Mouse (Mus musculus) megakaryocyte, adult 5-6 weeks (primary cell): Measurements from ENCODE around the gene Gm21497. TPM values are rescaled to one million over a fixed set of nuclear protein-coding genes. Genes with fewer than 3 reads are reported as not detected.
"Not testable (repeated sequence)": the region's sequence is repeated elsewhere in the genome, so short reads cannot be mapped to it uniquely, and the experiment has no call there.

Experiments used
- ATAC-seq: 2 replicates; pipeline ENCODE4 v1.8.0; 2016; ENCODE audit warnings: mild to moderate bottlenecking, inconsistent platforms; ENCODE audit not compliant: poor library complexity, severe bottlenecking
- total RNA-seq, 2 experiments: library from RNA; stranded (forward) in 1 of 2; stranded (reverse) in 1 of 2; fragments of 153-499, 151-499 nt in 1 of 2; fragments of 221-1000, 200-1000 nt in 1 of 2; gene quantifications; 2 replicates each; pipeline versions ENCODE4 v1.2.3 to v1.2.4; 2015 to 2017

The Gm21497 gene
- not detected in 2 replicates for total RNA-seq (2015)
- total RNA-seq (2017), result not detected in 2 replicates

DNA sequence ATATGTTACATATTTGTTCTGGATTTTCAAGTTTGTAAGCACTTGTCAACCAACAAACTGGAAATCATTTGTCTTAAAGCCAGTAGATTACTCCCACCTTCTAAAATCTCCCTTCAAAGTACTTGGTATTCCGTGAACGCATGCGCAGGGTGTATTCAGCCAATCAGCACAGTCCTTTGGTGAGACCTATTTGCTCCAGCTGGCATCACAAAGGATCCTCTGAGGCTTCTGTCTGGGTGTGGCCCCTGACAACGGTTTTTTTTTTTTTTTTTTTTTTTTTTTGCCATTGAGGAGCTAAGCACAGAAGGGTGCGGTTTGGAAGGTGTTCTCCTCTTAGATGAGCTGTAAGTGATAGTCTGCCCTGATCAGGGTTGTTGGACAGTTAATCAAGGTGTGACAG lies at the start of gene Gm21497:
Gene Gm21497, plus strand, starts transcription at position 301 of the 400 bp plus-strand sequence.
- ATAC-seq, result not testable (repeated sequence)
